Mouse (Mus musculus): Measurements from ENCODE around the gene Tnfsfm13.
"Not testable (repeated sequence)": the region's sequence is repeated elsewhere in the genome, so short reads cannot be mapped to it uniquely, and the experiment has no call there.

Gene Tnfsfm13

GRCm38 (mm10) chr11:69695361-69696181, at the start of gene Tnfsfm13, which contains the start of gene Tnfsf12:
Tnfsfm13 (minus strand) TSS chr11:69696098.
Tnfsf12 (minus strand) TSS chr11:69695849.
- DNase-seq (ENCODE audit: low read depth): no peak

DNA sequence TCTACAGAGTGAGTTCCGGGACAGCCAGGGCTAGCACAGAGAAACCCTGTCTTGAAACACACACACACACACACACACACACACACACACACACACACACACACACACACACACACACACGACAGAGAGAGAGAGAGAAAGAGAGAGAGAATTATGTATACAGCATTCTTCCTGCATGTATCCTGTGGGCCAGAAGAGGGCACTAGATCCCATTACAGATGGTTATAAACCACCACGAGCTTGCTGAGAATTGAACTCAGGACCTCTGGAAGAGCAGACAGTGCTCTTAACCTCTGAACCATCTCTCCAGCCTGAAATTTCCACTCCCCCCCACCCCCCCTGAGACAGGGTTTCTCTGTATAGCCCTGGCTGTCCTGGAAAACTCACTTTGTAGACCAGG, 35.5 kb upstream of the Tnfsfm13 start:
- not testable (repeated sequence) for DNase-seq (ENCODE audit: low read depth)

GRCm38 (mm10) chr11:69729063-69729462, 33.2 kb upstream of the Tnfsfm13 start:
- peak; percentile 86 for DNase-seq (ENCODE audit: low read depth)

- no peak for DNase-seq (ENCODE audit: low read depth)
Observed at GRCm38 (mm10) chr11:69725951-69726350, 30.1 kb upstream of the Tnfsfm13 start.

DNA sequence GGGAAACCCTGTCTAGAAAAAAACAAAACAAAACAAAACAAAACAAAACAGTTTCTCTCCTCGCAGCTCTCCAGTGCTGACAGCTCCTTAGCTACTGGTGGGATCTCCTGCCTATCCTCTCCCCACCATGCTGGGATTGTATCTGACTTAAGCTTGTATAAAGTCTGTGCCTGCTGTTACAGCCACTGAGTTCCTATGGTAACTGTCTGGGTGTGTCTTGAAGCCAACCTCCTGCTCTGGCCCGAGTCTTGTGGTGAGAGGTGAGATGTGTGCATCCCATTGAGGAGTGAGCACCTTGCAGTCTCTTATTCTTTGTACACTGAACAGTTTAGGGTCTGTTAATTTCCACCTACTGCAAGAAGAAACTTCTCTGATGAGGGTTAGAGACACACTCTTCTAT, 27.2 kb upstream of the Tnfsfm13 start:
- DNase-seq (ENCODE audit: low read depth): no peak

GRCm38 (mm10) chr11:69720852-69721251, 25.0 kb upstream of the Tnfsfm13 start:
- DNase-seq (ENCODE audit: low read depth): no peak

DNA sequence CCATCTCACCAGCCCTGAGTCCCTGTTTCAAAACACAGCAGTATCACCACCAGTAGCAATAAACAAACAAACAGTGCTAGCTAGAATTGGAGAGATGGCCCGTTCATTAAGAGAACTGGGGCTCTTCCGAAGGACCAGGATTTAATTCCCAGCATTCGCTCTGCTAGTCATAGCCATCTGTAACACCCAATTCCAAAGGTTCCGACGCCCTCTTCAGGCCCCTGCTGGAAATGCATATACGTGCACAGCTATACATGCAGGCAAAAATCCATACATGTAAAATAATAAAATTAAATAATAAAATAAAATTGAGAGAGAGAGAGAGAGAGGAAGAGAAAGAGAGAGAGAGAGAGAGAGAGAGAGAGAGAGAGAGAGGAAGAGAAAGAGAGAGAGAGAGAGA, 23.5 kb upstream of the Tnfsfm13 start:
- DNase-seq (ENCODE audit: low read depth): no peak

DNA sequence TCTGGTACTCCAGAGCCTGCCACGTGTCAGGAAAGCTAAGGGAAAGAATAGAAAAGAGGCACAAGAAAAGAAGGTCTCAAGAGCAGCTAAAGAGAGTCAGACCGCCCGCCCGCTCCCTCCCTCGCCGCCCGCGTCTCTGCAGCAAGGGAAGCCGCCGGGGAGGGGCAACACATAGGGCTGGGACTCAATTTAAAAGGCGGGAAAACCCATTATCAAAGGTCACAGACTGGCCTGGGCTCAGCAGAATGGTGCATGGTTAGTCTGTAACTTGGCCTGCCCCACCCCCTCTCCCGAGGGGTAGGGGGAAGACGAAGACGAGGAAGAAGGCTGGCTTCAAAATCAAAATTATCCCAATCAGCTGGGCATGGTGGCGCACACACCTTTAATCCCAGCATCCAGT, 22.8 kb upstream of the Tnfsfm13 start:
- DNase-seq (ENCODE audit: low read depth): no peak

DNA sequence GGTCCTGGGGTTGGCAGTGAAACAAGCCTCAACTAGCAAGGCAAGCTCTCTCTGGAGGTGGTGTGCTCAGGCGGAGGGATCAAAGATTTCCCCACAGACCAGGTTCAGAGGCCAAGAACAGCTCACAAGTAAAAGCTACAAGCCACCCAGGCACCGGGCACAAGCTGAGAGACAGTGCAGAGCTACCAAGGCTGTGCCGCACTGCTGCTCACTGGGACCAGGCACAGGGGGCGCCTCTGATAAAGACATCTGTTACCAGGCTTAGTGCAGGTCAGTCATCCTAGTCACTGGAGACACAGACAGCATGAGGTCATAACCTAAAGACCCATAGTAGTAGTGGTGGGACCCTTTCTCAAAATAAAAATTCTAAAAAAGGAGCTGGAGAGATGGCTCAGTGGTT, 21.1 kb upstream of the Tnfsfm13 start:
- no peak for DNase-seq (ENCODE audit: low read depth)

- DNase-seq (ENCODE audit: low read depth): no peak
Observed at GRCm38 (mm10) chr11:69715929-69716328, 20.0 kb upstream of the Tnfsfm13 start.

DNA sequence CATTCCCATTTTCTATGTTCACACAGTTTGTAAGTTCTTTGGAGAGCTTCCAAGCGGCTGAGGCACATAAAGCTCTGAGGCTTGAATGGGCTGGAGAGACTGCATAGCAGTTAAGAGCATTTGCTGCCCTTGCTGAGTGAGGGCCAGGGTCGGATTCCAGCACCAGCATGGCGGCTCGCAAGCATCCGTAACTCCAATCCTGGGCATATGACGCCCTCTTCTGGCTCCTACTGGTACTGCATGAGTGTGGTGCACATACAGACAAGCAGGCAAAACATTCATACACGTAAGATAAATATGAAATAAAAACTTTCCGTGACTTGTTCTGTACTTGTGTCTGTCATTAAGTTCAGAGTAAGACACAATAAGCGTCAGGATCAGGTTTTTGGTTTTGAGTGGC, 19.6 kb upstream of the Tnfsfm13 start:
- peak; percentile 39 for DNase-seq (ENCODE audit: low read depth)

- no peak for DNase-seq (ENCODE audit: low read depth)
Observed at GRCm38 (mm10) chr11:69714636-69715329, 18.9 kb upstream of the Tnfsfm13 start.

- DNase-seq (ENCODE audit: low read depth): no peak
Observed at GRCm38 (mm10) chr11:69712954-69713672, 17.2 kb upstream of the Tnfsfm13 start.

GRCm38 (mm10) chr11:69711082-69711481, 15.2 kb upstream of the Tnfsfm13 start:
- DNase-seq (ENCODE audit: low read depth): no peak

GRCm38 (mm10) chr11:69710470-69710869, 14.6 kb upstream of the Tnfsfm13 start:
- no peak for DNase-seq (ENCODE audit: low read depth)

DNA sequence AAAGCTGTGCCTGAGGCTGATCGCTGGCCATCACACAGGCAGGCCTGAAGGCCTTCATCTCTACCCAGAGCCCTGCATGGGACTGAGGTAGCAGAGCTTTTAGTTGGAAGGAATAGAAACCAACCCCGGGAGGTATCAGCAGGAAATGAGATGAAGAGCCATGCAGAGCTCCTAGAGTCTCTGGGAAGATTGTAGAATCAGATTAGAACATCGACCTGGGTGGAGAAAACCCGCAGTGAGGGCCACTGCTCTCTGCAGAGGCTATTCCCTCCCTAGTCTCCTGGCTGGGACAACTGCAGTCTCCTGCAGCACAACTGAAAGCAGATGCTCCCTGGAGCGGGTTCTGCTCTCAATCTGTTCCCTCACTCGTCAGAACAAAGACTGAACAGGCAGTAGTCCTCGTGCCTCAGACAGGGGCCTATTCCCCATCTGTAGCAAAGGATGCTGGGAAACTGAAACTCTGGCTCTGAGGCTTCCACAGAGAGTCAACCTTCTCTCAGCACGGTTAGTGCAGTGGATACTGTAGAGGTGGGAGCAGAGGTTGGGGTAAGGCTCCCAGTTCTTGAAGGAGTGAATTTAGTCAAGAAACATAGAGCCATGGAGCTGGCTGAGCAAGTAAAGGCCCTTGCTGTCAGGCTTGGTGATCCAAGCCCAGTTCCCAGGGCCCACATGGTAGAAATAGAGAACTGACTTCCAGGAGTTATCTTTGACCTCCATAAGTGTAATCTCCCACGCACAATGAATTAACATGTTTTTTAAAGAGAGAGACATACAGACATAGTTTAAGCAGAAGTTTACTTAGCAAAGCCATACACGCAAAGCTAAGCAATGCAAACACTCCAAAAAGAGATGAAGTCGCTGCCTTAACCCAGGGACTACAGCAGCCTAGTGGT, 13.9 kb upstream of the Tnfsfm13 start:
- DNase-seq (ENCODE audit: low read depth): no peak

DNA sequence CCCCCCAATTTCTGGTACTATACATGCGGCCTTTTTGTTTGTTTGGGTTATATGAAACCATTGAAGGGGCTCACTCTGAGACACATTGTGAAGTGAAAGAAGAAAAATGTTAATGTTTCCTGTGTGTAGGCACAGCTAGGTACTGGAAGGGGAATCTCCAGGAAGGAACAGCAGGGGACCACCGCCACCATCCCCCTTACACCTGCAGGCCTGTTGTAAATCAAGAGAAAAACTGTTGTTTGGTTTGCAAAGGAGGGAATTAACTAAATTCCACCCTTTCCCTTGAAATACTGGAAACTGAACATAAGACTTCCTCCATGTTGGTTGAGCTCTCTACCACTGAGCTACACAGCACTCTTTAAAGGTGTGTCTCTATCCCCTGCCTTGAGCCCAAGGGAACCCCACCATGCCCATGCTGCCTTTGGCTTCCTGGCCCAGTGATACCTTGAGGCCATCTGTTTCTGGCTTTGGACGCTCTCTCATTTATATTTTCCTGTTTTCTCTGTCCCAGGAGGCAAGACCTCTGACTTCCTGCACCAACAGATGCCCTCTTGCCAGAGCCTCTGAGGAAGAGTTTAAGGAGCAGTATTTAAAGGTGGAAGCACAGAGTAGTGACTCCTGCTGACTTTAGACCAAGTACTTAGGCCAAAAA, 12.8 kb upstream of the Tnfsfm13 start:
- DNase-seq (ENCODE audit: low read depth): no peak

DNA sequence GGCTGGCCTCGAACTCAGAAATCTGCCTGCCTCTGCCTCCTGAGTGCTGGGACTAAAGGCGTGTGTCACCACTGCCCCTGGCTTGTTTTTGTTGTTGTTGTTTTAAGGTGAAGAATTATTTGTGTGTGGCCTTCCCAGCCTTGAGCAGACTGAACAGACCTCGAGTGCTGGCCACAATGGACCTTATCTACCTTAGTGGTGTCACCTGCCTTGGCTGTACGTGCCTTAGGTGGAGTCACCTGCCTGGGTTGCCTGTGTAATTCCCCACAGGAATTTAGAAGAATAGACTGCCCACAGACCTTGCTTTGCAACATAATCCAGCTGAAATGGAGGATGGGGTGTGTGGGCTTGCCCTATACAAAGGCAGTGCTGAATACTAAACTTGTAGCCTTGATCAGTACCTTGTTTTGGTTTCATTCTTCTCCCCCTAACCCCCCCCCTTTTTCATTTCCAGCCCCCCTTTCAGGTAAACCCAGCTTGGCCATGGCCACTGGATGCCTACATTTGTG, 12.0 kb upstream of the Tnfsfm13 start:
- DNase-seq (ENCODE audit: low read depth): no peak

GRCm38 (mm10) chr11:69707480-69707847, 11.6 kb upstream of the Tnfsfm13 start:
- DNase-seq (ENCODE audit: low read depth): no peak

DNA sequence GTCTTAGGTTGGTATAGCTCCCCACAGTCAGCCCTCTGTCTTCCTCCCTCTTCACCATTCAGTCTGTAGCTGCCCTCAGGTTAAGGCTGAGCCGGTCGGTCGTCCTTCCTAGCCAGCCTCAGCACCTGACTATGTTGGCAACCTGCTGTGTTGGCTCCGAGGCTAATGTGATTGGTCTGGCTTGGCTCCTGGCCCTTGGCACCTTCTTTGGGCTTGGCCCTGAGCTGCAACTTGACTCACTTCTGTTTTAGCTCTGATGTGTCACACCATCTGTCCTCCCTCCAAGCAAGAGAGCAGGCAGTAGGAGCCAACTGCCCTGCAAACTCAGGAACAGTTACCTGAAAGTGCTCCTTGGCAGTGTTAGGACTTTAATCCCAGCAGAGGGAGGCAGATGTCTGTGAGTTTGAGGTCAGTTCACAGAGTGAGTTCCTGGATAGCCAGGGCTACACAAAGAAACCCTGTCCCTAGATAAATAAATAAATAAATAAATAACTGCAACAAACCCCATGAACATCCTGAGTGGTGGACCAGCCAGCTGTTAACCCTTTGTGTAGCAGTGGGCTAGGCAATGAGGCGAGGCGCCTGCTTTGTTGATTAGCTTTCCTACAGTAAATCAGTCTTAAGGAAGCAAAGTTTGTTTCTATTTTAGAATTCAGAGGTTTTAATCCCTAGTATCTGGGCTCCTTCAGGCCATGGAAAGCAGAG, 11.0 kb upstream of the Tnfsfm13 start:
- DNase-seq (ENCODE audit: low read depth): no peak

Data from naive thymus-derived CD4-positive, alpha-beta T cell, adult 2 months (primary cell).